In genomic region chr13:48594605-48595004, GRCm38 (mm10) we compare ENCODE assay signal across 12 mouse cellular contexts. TPM values are rescaled to one million over a fixed set of nuclear protein-coding genes. Genes with fewer than 3 reads are reported as not detected.
DNase-seq lines count a peak whose midpoint lies in the region; ATAC-seq and TF ChIP-seq lines count a peak whose summit lies in the region.
"Had no signal": no experiment of that assay in that cellular context is flagged by ENCODE, and none has a peak within 500 bp of the region (broad histone marks: within the 10 kb centered on the region; RNA-seq: fewer than 3 reads in every experiment).

No protein-coding gene starts in this region.

- H3K4me3 ChIP-seq in forebrain, embryonic 16.5 days (replicated peaks; ENCODE audit: low read length): no peak overlapping the region
- no peak overlapping the region for H3K4me3 ChIP-seq in left cerebral cortex, adult 2 months
- no peak overlapping the region for H3K4me3 ChIP-seq in neural tube, embryonic 14.5 days (ENCODE audit: low read depth, low read length)
- no peak overlapping the region for H3K4me3 ChIP-seq in liver, postnatal 0 days (ENCODE audit: low read depth, low read length)
- H3K4me3 ChIP-seq: embryonic facial prominence, embryonic 15.5 days; lung, embryonic 15.5 days had no signal

- H3K27me3 ChIP-seq in forebrain, embryonic 16.5 days (replicated peaks; ENCODE audit: control insufficient read depth, insufficient read depth, low read length): no peaks in the 10 kb centered on the region
- H3K27me3 ChIP-seq in neural tube, embryonic 14.5 days (ENCODE audit: control insufficient read depth, insufficient read depth, low read length): no peaks in the 10 kb centered on the region
- H3K27me3 ChIP-seq in liver, postnatal 0 days (ENCODE audit: insufficient read depth, low read length): no peaks in the 10 kb centered on the region
- H3K27me3 ChIP-seq: embryonic facial prominence, embryonic 15.5 days; lung, embryonic 15.5 days had no signal

- H3K4me1 ChIP-seq in forebrain, embryonic 16.5 days (replicated peaks; ENCODE audit: control insufficient read depth, insufficient read depth, low read length): peaks cover 18% of the 10 kb centered on the region
- H3K4me1 ChIP-seq in neural tube, embryonic 14.5 days (ENCODE audit: control insufficient read depth, insufficient read depth, low read length): peaks cover 16% of the 10 kb centered on the region
- no peaks in the 10 kb centered on the region for H3K4me1 ChIP-seq in liver, postnatal 0 days (ENCODE audit: insufficient read depth)
- H3K4me1 ChIP-seq: lung, embryonic 15.5 days had no signal

- no peaks in the 10 kb centered on the region for H3K9me3 ChIP-seq in forebrain, embryonic 16.5 days (ENCODE audit: control insufficient read depth, low read length)
- H3K9me3 ChIP-seq in neural tube, embryonic 14.5 days (ENCODE audit: control insufficient read depth, low read length): no peaks in the 10 kb centered on the region
- no peaks in the 10 kb centered on the region for H3K9me3 ChIP-seq in liver, postnatal 0 days (ENCODE audit: low read length)
- H3K9me3 ChIP-seq: embryonic facial prominence, embryonic 15.5 days; lung, embryonic 15.5 days had no signal

- peaks cover 8% of the 10 kb centered on the region for H3K36me3 ChIP-seq in forebrain, embryonic 16.5 days (ENCODE audit: control insufficient read depth, insufficient read depth)
- H3K36me3 ChIP-seq in neural tube, embryonic 14.5 days (ENCODE audit: control insufficient read depth, insufficient read depth, low read length): 0 out of 2 replicates have a peak, but pooled peaks cover 6% of the 10 kb centered on the region
- H3K36me3 ChIP-seq in liver, postnatal 0 days (replicated peaks; ENCODE audit: insufficient read depth, low read length): no peaks in the 10 kb centered on the region

- peak; percentile 39 for ATAC-seq in forebrain, embryonic 16.5 days
- ATAC-seq in neural tube, embryonic 14.5 days (ENCODE audit: low read depth): peak; percentile 86
- no peak for ATAC-seq in liver, postnatal 0 days
- ATAC-seq: intestine, postnatal 0 days had no signal

- 31% methylated on average over 7 of the region's 7 CpGs for WGBS in forebrain, embryonic 16.5 days
- 28% methylated on average over 7 of the region's 7 CpGs for WGBS in neural tube, embryonic 14.5 days
- WGBS in liver, postnatal 0 days (ENCODE audit: insufficient replicate concordance): 81% methylated on average over 7 of the region's 7 CpGs

- TF ChIP-seq EP300 in liver, postnatal 0 days (IDR thresholded peaks at IDR 0.05; ENCODE audit: low read depth): no peak

- H3K27ac ChIP-seq in forebrain, embryonic 16.5 days (ENCODE audit: low read length): peak overlapping the region; percentile 30; the same call in 1 of the 2 replicates
- H3K27ac ChIP-seq in left cerebral cortex, adult 2 months: peak overlapping the region; percentile 81
- peak overlapping the region; percentile 49 for H3K27ac ChIP-seq in neural tube, embryonic 14.5 days (ENCODE audit: low read depth, low read length)
- no peak overlapping the region for H3K27ac ChIP-seq in liver, postnatal 0 days (ENCODE audit: low read depth)
- H3K27ac ChIP-seq: embryonic facial prominence, embryonic 15.5 days; lung, embryonic 15.5 days had no signal

- H3K9ac ChIP-seq in forebrain, embryonic 16.5 days (replicated peaks; ENCODE audit: low read depth, low read length): 0 out of 2 replicates have a peak overlapping the region, but pooled peaks have one; percentile 25
- H3K9ac ChIP-seq in neural tube, embryonic 14.5 days (replicated peaks; ENCODE audit: low read depth, low read length): no peak overlapping the region
- H3K9ac ChIP-seq in liver, postnatal 0 days (replicated peaks): no peak overlapping the region
- H3K9ac ChIP-seq: embryonic facial prominence, embryonic 15.5 days; lung, embryonic 15.5 days had no signal

- intact Hi-C loops in left cerebral cortex, adult 2 months (cut with DNase I): loop anchor here (1.0 kb wide), 1 partner anchor 42 kb away; no protein-coding TSS in a partner anchor

- H3K4me2 ChIP-seq in forebrain, embryonic 16.5 days (ENCODE audit: low read length): no peak overlapping the region
- H3K4me2 ChIP-seq in neural tube, embryonic 14.5 days (ENCODE audit: low read depth, low read length): no peak overlapping the region
- H3K4me2 ChIP-seq in liver, postnatal 0 days (ENCODE audit: low read depth, low read length): no peak overlapping the region
- H3K4me2 ChIP-seq: embryonic facial prominence, embryonic 15.5 days; heart, embryonic 11.5 days; lung, embryonic 15.5 days had no signal

- DNase-seq in embryo, embryonic 11 days: peak; percentile 13
- no peak for DNase-seq in embryo, embryonic 10 days (ENCODE audit: low spot score)
- DNase-seq in left cerebral cortex, adult 2 months (ENCODE audit: extremely low spot score in 1 of 2, low spot score in 2 of 2): peak; percentile 45 to 51
- DNase-seq in adrenal gland, postnatal 25 days: no peak
- DNase-seq in liver, postnatal 0 days: no peak
- DNase-seq in adipocyte (ENCODE audit: low spot score): no peak

- no peak for TF ChIP-seq CTCF in left cerebral cortex, adult 2 months (IDR thresholded peaks at IDR 0.05)
- TF ChIP-seq CTCF in liver, postnatal 0 days (IDR thresholded peaks at IDR 0.05; ENCODE audit: low read depth): no peak

RNA-seq across cellular contexts. Expression of gene Ptpdc1, which starts 30.9 kb away (rescaled TPM):
- 16.5 and 18.8 TPM in 2 replicates for polyA plus RNA-seq in forebrain, embryonic 16.5 days (2015; fragmentation: Nextera tagmentation; extraction: Ambion mirVana)
- total RNA-seq in left cerebral cortex, adult 2 months (2021): 10 to 100 TPM; 22.9 to 28.5 TPM
- 24.2 and 25.2 TPM in 2 replicates for polyA plus RNA-seq in neural tube, embryonic 14.5 days (2014; fragmentation: Nextera tagmentation; extraction: Ambion mirVana)
- 5.5 and 11.3 TPM in 2 replicates for total RNA-seq in adrenal gland, postnatal 25 days (2021)
- polyA plus RNA-seq in liver, postnatal 0 days (2015; fragmentation: Nextera tagmentation; extraction: Ambion mirVana): 0.56 and 0.58 TPM in 2 replicates

Comparison
In these comparisons a context has a peak if more than half of its experiments do, and no peak if none do; other contexts are left out.
1. DNase-seq: peak in embryo, embryonic 11 days (single experiment) and left cerebral cortex, adult 2 months (2 of 2); none in embryo, embryonic 10 days (single experiment), adrenal gland, postnatal 25 days (single experiment), liver, postnatal 0 days (single experiment) and adipocyte (single experiment).
2. RNA of gene Ptpdc1, which starts 30.9 kb away (polyA plus RNA-seq): 24.2 to 25.2 TPM in neural tube, embryonic 14.5 days and 16.5 to 18.8 TPM in forebrain, embryonic 16.5 days; 0.56 to 0.58 TPM in liver, postnatal 0 days; every median in the first group is over 10 times any median in the second.